Mouse (Mus musculus) ES-E14 (cell line): ENCODE results near the gene Zkscan17. TPM values are rescaled to one million over a fixed set of nuclear protein-coding genes. Genes with fewer than 3 reads are reported as not detected.

Source experiments
- DNase-seq: peaks from one replicate; pipeline ENCODE4 v3.0.0-alpha.2; 2013; ENCODE audit warnings: low read depth, low spot score
- H3K27ac ChIP-seq: 2 replicates; pipeline ENCODE4 v1.5.1; 2012; ENCODE audit warnings: low read depth, mild to moderate bottlenecking, low read length, moderate library complexity, mixed read lengths; ENCODE audit not compliant: poor library complexity, insufficient read depth, severe bottlenecking
- H3K36me3 ChIP-seq: 2 replicates; pipeline ENCODE4 v1.6.1; 2012; ENCODE audit warnings: mild to moderate bottlenecking, low read length, moderate library complexity, mixed read lengths; ENCODE audit not compliant: control insufficient read depth, poor library complexity, insufficient read depth, severe bottlenecking
- H3K4me1 ChIP-seq, 2 experiments: fragments of 150-350 bp in 1 of 2; sonication (generic) in 1 of 2; 2 replicates each; pipeline ENCODE4 v1.6.1; 2012; ENCODE audit warnings: low read length in 2 of 2, mild to moderate bottlenecking in 1 of 2, mixed read lengths in 1 of 2; ENCODE audit not compliant: control insufficient read depth in 2 of 2, insufficient read depth in 2 of 2, poor library complexity in 1 of 2
- H3K4me3 ChIP-seq, 2 experiments: fragments of 150-350 bp in 1 of 2; sonication (generic) in 1 of 2; 2 replicates each; pipeline ENCODE4 v1.5.1; 2012; ENCODE audit warnings: low read length in 2 of 2, low read depth in 1 of 2, mild to moderate bottlenecking in 1 of 2, mixed read lengths in 1 of 2; ENCODE audit not compliant: insufficient read depth in 1 of 2, poor library complexity in 1 of 2, severe bottlenecking in 1 of 2
- H3K9ac ChIP-seq: 2 replicates; pipeline ENCODE4 v1.6.1; 2012; ENCODE audit warnings: low read depth, mild to moderate bottlenecking, low read length, mixed read lengths; ENCODE audit not compliant: poor library complexity, insufficient read depth, severe bottlenecking
- H3K9me3 ChIP-seq: fragments of 150-350 bp; sonication (generic); 2 replicates; pipeline ENCODE4 v1.6.1; 2012; ENCODE audit warnings: low read depth, mild to moderate bottlenecking, low read length; ENCODE audit not compliant: control insufficient read depth, insufficient read depth
- CHD2 ChIP-seq: IDR thresholded peaks from 2 replicates; pipeline ENCODE4 v1.6.1; 2014; ENCODE audit warnings: mild to moderate bottlenecking, low read depth, low read length, inconsistent platforms
- HCFC1 ChIP-seq: IDR thresholded peaks from 2 replicates; pipeline ENCODE4 v1.6.1; 2012; ENCODE audit warnings: low read length, inconsistent platforms, borderline replicate concordance; ENCODE audit not compliant: insufficient read depth
- MAFK ChIP-seq: IDR thresholded peaks from 2 replicates; pipeline ENCODE4 v1.6.1; 2014; ENCODE audit warnings: mild to moderate bottlenecking, low read depth, low read length, inconsistent platforms; ENCODE audit not compliant: insufficient read depth
- ZC3H11A ChIP-seq: IDR thresholded peaks from 2 replicates; pipeline ENCODE4 v1.6.1; 2012; ENCODE audit warnings: low read depth, mild to moderate bottlenecking, inconsistent platforms, low read length, borderline replicate concordance
- ZNF384 ChIP-seq: IDR thresholded peaks from 2 replicates; pipeline ENCODE4 v1.6.1; 2012; ENCODE audit warnings: low read depth, low read length, inconsistent platforms
- in situ Hi-C, 2 experiments: fragments of 600-800 bp; cut with MboI; formaldehyde crosslinking; loops; one replicate each; pipeline ENCODE4 v1.15.1; 2025; ENCODE audit warnings: low sequenced_read_pairs in 2 of 2, inconsistent platforms in 1 of 2; ENCODE audit not compliant: unreplicated experiment in 2 of 2
- total RNA-seq: library from RNA; depleted of rRNA; stranded (reverse); fragments of 300-350 nt; gene quantifications from 2 replicates; pipeline ENCODE4 v1.2.3, GENCODE M21; 2012; rRNA removed

Gene Zkscan17
- total RNA-seq, 1 experiment = 22.6 TPM

DNA sequence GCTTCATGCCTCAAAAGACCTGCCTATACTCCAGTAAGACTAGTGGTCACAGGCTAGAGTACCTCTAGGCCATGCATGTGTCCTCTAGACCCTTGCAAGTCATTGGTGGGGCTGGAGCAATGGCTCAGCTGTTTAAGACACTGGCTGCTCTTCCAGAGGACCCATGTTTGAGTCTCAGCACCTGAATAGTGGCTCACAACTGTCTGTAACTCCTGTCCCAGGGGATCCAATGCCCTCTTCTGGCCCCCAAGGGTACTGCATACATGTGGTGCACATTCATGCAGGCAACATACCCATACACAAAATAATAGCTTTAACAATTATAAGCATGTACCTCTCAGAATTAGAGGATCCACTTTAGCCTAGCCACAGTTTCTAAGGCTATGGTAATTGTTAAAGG lies 83.4 kb downstream of the Zkscan17 start:
- Histone ChIP-seq H3K9ac (no peak overlapping the region), H3K4me3 (no peak overlapping the region), H3K9me3 (no peaks in the 10 kb centered on the region), H3K36me3 (peaks cover under 1% of the 10 kb centered on the region; the same call in 1 of the 2 replicates), H3K4me1 (peaks cover 0 to 4% of the 10 kb centered on the region in 2 experiments; a peak in 2 of 4 replicates), H3K27ac (no peak overlapping the region)
- no peak for DNase-seq
- in situ Hi-C loops = no loop called here
- TF ChIP-seq CHD2 = no peak
- no peak for TF ChIP-seq ZC3H11A
- no peak for TF ChIP-seq MAFK
- TF ChIP-seq HCFC1 = no peak
- no peak for TF ChIP-seq ZNF384

DNA sequence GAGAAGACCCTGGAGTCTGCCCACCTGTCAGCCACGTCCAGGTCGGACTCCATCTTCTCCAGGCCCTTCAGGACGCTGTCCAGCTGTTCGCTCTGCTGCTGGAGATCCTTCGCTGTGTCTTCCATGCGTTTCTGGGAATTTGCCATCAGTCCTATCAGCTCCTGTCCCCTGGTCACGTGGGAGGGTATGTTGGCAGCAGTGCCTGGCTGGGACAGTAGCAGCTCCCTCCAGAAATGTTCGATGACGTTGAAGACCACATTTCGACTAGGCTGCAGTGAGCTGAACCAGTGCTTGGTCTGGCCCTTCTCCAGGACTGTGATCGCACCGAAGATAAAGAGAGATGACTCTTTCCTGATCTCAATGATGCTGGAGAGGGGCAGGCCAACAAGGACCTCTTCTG lies 88.6 kb downstream of the Zkscan17 start:
- Histone ChIP-seq H3K36me3 (peaks cover 7% of the 10 kb centered on the region), H3K4me1 (no peaks in the 10 kb centered on the region), H3K9me3 (no peaks in the 10 kb centered on the region), H3K4me3 (no peak overlapping the region), H3K27ac (no peak overlapping the region), H3K9ac (no peak overlapping the region)
- TF ChIP-seq CHD2 (no peak), ZNF384 (no peak), ZC3H11A (no peak), MAFK (no peak), HCFC1 (no peak)
- no peak for DNase-seq
- in situ Hi-C loops = no loop called here

Other genes starting within 250 kb of the Zkscan17 start
- 0.85 and 1.8 TPM in 2 replicates for gene Wnt3a, start 236.0 kb downstream of the Zkscan17 start, total RNA-seq
- gene Wnt9a, start 219.8 kb downstream of the Zkscan17 start, total RNA-seq = 3.0 and 5.8 TPM in 2 replicates
- gene Prss38, start 151.1 kb downstream of the Zkscan17 start, total RNA-seq = 0.53 and 1.5 TPM in 2 replicates
- gene Jmjd4, start 76.7 kb downstream of the Zkscan17 start, total RNA-seq = 14.1 and 14.7 TPM in 2 replicates
- gene Snap47, start 75.6 kb downstream of the Zkscan17 start, total RNA-seq = 44.3 and 60.5 TPM in 2 replicates
- gene Zfp867, start 54.3 kb downstream of the Zkscan17 start, total RNA-seq = 4.8 and 5.9 TPM in 2 replicates
- 0.09 and 0.21 TPM in 2 replicates for gene Nlrp3, start 14.8 kb upstream of the Zkscan17 start, total RNA-seq
- gene Olfr222, start 49.5 kb upstream of the Zkscan17 start, total RNA-seq = not detected in 2 replicates
- not detected in 2 replicates for gene Olfr223, start 66.5 kb upstream of the Zkscan17 start, total RNA-seq
- gene Mprip, start 134.6 kb upstream of the Zkscan17 start, total RNA-seq = 112 and 138 TPM in 2 replicates